Mouse (Mus musculus) neural tube, embryonic 14.5 days (tissue): ENCODE results near the gene Usp13. TPM values are rescaled to one million over a fixed set of nuclear protein-coding genes. Genes with fewer than 3 reads are reported as not detected.

Source experiments
- ATAC-seq: fragments of 200-750 bp; cut with Nextera tagmentation; 2 replicates; pipeline ENCODE4 v1.8.0; 2017; ENCODE audit warnings: low read depth, mild to moderate bottlenecking, moderate TSS enrichment, moderate library complexity
- H3K27ac ChIP-seq: fragments of 300-500 bp; sonication (generic); 2 replicates; pipeline ENCODE4 v1.5.1; 2014; ENCODE audit warnings: low read depth, mild to moderate bottlenecking, control low read depth, low read length, moderate library complexity, mixed read lengths
- H3K27me3 ChIP-seq: fragments of 300-500 bp; sonication (generic); 2 replicates; pipeline ENCODE4 v1.6.1; 2014; ENCODE audit warnings: low read length; ENCODE audit not compliant: control insufficient read depth, insufficient read depth
- H3K36me3 ChIP-seq: fragments of 300-500 bp; sonication (generic); 2 replicates; pipeline ENCODE4 v1.6.1; 2014; ENCODE audit warnings: low read length, mixed read lengths; ENCODE audit not compliant: control insufficient read depth, insufficient read depth
- H3K4me1 ChIP-seq: fragments of 300-500 bp; sonication (generic); 2 replicates; pipeline ENCODE4 v1.6.1; 2014; ENCODE audit warnings: low read length; ENCODE audit not compliant: control insufficient read depth, insufficient read depth
- H3K4me2 ChIP-seq: fragments of 300-500 bp; sonication (generic); 2 replicates; pipeline ENCODE4 v1.6.1; 2014; ENCODE audit warnings: mild to moderate bottlenecking, low read depth, low read length, control low read depth
- H3K4me3 ChIP-seq: fragments of 300-500 bp; sonication (generic); 2 replicates; pipeline ENCODE4 v1.5.1; 2014; ENCODE audit warnings: low read depth, low read length, control low read depth, mixed read lengths
- H3K9ac ChIP-seq: fragments of 300-500 bp; sonication (generic); replicated peaks from 2 replicates; pipeline ENCODE4 v1.6.1; 2014; ENCODE audit warnings: low read depth, mild to moderate bottlenecking, control low read depth, low read length, mixed read lengths
- H3K9me3 ChIP-seq: fragments of 300-500 bp; sonication (generic); 2 replicates; pipeline ENCODE4 v1.6.1; 2016; ENCODE audit warnings: low read length; ENCODE audit not compliant: control insufficient read depth
- WGBS: fragments of 180-500 bp; shearing (Covaris S2); extraction: QIAGEN DNeasy Blood & Tissue Kit; methylation state at CpG from one replicate; pipeline ENCODE4 v1.1.7; 2014; 5-methylcytosine and 5-hydroxymethylcytosine counted together
- polyA plus RNA-seq: library from polyadenylated mRNA; unstranded; fragments of >200 nt; fragmentation: Nextera tagmentation; extraction: Ambion mirVana; gene quantifications from 2 replicates; pipeline ENCODE4 v1.2.1, GENCODE M21; 2014

Usp13 gene
- polyA plus RNA-seq, 1 experiment from 2014 or later, result 15.1 TPM

- Histone ChIP-seq H3K9me3 (no peaks in the 10 kb centered on the region), H3K4me1 (no peaks in the 10 kb centered on the region), H3K4me3 (no peak overlapping the region), H3K27ac (no peak overlapping the region), H3K9ac (no peak overlapping the region), H3K4me2 (no peak overlapping the region), H3K27me3 (no peaks in the 10 kb centered on the region), H3K36me3 (no peaks in the 10 kb centered on the region)
- WGBS, result 100% methylated on average over 1 of the region's 1 CpGs
- ATAC-seq, result no peak
These were observed 152.9 kb downstream of the Usp13 start for GRCm38 (mm10) chr3:32970257-32970656.

- ATAC-seq, result peak; percentile 56; the same call in 1 of the 2 replicates
- Histone ChIP-seq H3K9ac (no peak overlapping the region), H3K4me3 (no peak overlapping the region), H3K27ac (no peak overlapping the region), H3K9me3 (no peaks in the 10 kb centered on the region), H3K36me3 (no peaks in the 10 kb centered on the region), H3K4me2 (no peak overlapping the region), H3K27me3 (no peaks in the 10 kb centered on the region), H3K4me1 (no peaks in the 10 kb centered on the region)
- 13% methylated on average over 6 of the region's 6 CpGs for WGBS
These were observed 161.9 kb downstream of the Usp13 start for GRCm38 (mm10) chr3:32979238-32979637.

- Histone ChIP-seq H3K9me3 (no peaks in the 10 kb centered on the region), H3K4me3 (no peak overlapping the region), H3K27me3 (no peaks in the 10 kb centered on the region), H3K36me3 (no peaks in the 10 kb centered on the region), H3K9ac (no peak overlapping the region), H3K4me2 (no peak overlapping the region), H3K27ac (no peak overlapping the region), H3K4me1 (no peaks in the 10 kb centered on the region)
- no peak for ATAC-seq
- 30% methylated on average over 4 of the region's 4 CpGs for WGBS
These were observed 162.6 kb downstream of the Usp13 start for GRCm38 (mm10) chr3:32979981-32980380.

GRCm38 (mm10) chr3:32985141-32985540, 167.8 kb downstream of the Usp13 start:
- no peaks in the 10 kb centered on the region for H3K27me3 ChIP-seq
- no peak overlapping the region for H3K9ac ChIP-seq
- H3K36me3 ChIP-seq, result no peaks in the 10 kb centered on the region
- no peak for ATAC-seq
- H3K4me3 ChIP-seq, result no peak overlapping the region
- no peaks in the 10 kb centered on the region for H3K9me3 ChIP-seq
- no peak overlapping the region for H3K27ac ChIP-seq
- no peak overlapping the region for H3K4me2 ChIP-seq
- WGBS, result 83% methylated on average over 3 of the region's 3 CpGs
- no peaks in the 10 kb centered on the region for H3K4me1 ChIP-seq

Other genes starting within 250 kb of the Usp13 start
- 98.5 and 108 TPM in 2 replicates for gene Gnb4, start 201.0 kb upstream of the Usp13 start, polyA plus RNA-seq
- 57.5 and 72.7 TPM in 2 replicates for gene Actl6a, start 111.2 kb upstream of the Usp13 start, polyA plus RNA-seq
- 336 and 357 TPM in 2 replicates for gene Ndufb5, start 80.6 kb upstream of the Usp13 start, polyA plus RNA-seq
- 32.3 and 38.5 TPM in 2 replicates for gene Mrpl47, start 79.9 kb upstream of the Usp13 start, polyA plus RNA-seq